Mouse (Mus musculus) adrenal gland, postnatal 36 days (tissue): ENCODE results near the gene Rnf166. TPM values are rescaled to one million over a fixed set of nuclear protein-coding genes. Genes with fewer than 3 reads are reported as not detected.
A peak's percentile ranks its signal among the peaks of the same experiment; 100 is the strongest.

ENCODE experiments used
- DNase-seq, 2 experiments: peaks; one replicate each; pipeline ENCODE4 v3.0.0; 2021; ENCODE audit warnings: mixed read lengths in 1 of 2
- total RNA-seq, 2 experiments: library from RNA; stranded (reverse); gene quantifications; 2 replicates each; pipeline ENCODE4 v1.2.3; 2021

Gene Rnf166
- total RNA-seq, 2 experiments from 2014 or later = 37.3 to 59.9 TPM

DNA sequence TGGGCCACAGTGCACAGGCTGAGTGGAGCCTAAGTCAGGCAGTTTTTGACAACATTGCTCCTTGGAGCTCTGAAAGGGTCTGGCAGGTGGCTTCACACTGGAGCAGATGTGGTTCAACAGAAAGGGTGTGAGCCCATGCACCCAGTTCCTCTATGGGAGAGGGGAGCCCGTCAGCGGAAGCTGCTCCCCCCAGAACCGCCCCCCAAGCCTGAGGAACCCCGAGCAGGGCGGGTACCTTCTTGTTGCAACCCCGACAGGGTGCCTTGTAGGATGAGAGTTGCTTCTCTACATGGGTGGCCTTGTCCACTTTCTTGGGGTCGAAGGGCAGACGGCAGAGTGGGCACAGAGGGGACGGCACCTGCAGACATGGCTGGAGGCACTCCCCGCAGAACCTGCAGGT is 5.9 kb downstream of the Rnf166 start:
- no peak for DNase-seq

- no peak for DNase-seq
Observed at GRCm38 (mm10) chr8:122469407-122469806, 6.5 kb downstream of the Rnf166 start.

DNA sequence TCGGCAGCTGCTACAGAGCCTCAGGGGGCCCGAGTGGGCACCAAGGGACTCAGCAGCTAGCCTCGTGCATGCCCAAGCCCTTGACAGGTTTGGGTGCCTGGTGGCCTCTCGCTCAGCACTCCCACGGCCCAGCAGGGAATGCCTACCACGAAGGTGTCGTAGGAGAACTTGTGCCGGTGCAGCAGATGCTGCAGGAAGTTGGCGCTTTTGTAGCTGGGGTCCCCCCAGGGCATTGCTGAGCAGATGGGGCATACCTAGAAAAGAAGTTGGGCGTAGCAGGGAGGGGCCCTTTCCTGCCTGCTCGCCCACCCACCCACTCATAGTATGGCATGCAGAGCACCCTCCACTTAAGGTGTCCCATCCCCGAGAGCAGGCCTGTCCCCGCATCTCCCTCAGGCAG is 8.0 kb downstream of the Rnf166 start:
- no peak for DNase-seq

GRCm38 (mm10) chr8:122464985-122465384 is 10.9 kb downstream of the Rnf166 start:
- DNase-seq = peak in 1 of 2 experiments; percentile 60

DNA sequence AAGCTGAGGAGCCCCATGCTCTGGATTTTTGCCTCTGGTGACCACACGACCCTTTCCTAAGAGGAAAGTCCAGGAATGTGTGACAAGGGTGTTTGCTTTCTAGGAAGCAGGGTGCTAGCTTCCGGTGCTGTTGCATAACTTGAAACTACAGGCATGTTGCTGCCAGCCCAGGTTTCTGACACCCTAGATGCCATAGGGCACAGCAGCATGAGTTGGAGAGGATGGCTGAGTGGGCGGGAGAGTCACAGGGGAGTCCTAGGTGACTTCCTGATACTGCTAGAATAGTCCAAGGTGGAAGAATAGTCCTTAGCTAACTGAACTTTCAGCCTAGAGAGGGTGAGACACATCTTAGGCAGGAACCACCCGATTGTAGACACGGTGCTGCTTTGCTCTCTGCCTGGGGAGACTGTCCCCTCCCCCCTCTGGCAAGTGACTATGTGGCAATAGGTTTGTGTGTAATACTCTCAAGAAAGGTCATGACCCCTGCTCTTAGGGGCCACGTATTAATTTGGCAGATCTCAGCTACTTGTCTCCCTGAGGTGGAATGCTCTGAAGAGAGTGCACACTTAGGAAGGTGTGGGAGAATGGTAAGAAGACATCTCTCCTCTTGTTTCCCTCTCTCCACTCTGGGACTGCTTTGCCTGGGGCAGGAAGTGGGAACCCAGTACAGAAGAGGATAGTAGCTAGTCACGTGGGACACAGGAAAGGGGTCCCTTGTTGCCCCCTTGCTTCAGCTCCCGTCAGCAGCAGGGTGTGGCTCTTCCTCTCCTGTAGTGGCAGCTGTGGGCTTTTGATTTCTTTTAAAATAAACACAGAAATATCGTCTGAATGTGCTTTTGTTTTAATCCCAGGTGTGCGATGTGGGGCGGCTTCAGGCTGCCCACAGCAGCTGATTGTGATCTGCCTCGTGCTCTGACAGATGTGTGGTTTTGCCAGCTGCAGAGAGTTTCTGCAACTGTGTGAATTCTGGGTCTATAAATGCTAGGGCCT is 11.9 kb downstream of the Rnf166 start:
- no peak for DNase-seq

DNA sequence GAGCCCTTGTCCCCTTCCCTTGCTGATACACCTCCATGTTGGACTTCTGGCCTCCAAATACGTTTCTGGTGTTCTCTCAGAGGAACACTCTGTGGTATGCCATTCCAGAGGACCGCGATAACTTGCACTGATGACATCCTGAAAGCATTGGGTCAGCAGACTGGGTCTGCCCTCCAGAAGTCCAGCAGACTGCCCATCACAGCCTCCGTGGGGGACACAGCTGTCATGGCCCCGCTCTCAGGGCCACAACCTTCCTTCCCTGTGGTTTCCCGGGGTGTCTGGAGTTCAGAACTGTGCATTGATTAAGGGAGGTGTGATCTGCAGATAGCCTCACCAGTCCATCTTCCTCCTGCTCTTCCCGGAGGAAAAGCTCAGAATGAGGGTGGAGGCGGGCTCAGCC is 13.4 kb downstream of the Rnf166 start:
- no peak for DNase-seq

- no peak for DNase-seq
Observed at GRCm38 (mm10) chr8:122461473-122462148, 14.3 kb downstream of the Rnf166 start.

DNA sequence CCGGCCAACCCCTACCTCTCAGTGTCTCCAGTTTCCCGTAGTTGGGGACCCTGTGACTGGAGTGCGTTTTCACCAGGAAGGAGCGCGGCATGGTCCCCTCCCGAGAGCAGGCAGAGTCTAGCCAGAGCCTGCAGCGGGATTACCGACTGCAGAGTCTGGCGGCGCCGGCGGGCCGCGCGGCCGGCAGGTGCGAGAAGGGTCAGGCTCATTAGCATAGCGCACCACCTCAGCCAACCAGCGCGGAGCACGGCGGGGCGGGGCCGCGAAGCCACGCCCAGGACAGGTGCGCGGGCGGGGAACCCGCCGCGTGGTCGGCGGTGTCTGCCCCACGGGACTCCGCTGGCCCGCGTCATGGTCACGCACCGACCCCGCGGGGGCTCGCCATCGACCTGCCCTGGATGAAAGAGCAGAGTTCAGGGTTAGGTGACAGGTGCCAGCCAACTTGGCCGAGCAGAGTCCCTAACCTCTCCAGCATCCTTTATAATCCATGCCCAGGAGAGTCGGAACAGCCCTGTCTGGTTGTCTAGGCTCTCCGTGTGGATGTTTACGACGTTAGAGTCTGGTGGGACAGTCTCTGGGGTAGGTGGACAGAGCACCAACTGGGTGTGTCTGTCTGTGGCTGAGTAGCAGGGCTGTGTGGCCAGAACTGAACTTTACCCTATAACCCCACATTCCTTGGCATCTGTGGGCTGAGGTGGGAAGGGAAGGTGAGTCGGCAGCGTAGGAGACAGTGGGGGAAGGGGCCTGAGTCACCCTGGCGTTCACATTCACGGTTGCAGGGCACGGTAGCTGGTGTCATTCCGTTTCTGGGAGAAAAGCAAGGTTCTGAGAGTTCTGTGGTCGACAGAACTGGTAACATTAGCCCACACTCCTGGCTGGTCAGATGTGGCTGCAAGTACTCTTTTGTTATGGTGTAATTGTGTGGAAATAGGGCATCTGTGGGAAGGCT is 15.1 kb downstream of the Rnf166 start, which contains the start of gene Snai3:
Gene Snai3 (minus strand): TSS at position 210 of the 949 bp plus-strand sequence.
- peak; percentile 50 to 68 for DNase-seq

GRCm38 (mm10) chr8:122459990-122460389 is 15.9 kb downstream of the Rnf166 start:
- no peak for DNase-seq

DNA sequence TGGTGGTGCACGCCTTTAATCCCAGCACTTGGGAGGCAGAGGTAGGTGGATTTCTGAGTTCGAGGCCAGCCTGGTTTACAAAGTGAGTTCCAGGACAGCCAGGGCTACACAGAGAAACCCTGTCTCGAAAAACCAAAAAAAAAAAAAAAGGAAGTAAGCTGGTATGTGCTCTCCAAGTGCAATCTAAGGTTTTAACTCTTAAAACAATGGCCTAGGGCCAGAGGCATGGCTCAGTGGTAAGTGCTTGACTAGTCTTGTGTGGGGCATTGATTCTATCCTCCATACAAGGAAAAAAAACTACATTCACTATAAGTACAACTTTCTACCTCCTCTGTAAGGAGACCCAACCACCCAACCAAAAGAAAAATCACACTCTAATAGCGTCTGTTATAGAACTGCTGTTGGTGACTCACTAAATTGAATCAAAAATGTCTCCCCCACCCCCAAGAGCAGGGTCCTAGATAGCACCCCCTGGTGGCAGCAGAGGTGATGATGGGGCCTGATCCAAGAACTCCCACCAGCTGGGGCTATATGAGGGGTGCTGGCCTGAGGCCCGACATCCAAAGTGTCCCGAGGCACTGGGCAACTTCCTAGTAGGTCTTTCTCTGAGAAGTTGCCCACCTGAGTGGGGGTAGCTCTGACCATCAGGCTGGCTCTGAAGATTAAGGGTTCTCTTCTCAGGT is 16.5 kb downstream of the Rnf166 start:
- DNase-seq = no peak

DNA sequence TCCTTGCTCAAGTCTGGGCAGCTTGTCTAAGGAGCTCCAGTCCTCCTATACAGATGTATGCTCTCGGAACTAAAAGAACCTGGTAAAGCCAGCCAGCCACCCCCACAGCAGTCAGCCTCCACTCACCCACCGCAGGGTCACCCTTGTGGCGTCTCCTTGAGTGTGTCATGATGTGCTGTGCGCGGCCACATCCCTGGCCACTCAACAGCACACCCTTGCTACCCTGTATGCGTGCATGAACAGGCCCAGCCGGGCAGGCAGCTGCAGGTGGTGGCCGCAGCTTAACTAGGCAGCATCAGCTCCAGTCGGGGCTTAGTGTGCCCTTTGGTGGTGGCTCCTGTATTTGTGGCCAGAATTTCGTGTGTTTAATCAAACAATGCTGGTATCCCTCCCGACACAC is 18.7 kb downstream of the Rnf166 start:
- DNase-seq = no peak

DNA sequence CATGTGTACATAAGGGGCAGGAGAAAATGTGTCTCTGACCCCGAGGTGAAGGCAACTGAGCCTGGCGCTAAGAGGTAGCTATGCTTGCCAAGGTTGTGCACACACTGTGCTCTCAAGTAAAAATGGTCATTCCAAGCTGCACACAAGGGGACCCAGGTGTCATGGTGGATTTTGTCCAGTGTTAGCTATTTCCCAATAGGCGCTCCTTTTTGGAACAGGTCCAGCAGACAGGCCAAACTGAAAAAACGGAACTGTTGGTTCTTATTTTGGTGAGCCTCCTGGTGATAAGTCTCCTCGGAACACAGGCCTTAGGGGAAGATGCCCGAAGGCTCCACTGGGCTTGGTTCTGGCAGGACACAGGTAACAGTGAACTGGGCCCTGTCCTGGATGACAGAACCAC is 21.5 kb downstream of the Rnf166 start:
- DNase-seq = no peak

GRCm38 (mm10) chr8:122452154-122452553 is 23.7 kb downstream of the Rnf166 start:
- DNase-seq = no peak

DNA sequence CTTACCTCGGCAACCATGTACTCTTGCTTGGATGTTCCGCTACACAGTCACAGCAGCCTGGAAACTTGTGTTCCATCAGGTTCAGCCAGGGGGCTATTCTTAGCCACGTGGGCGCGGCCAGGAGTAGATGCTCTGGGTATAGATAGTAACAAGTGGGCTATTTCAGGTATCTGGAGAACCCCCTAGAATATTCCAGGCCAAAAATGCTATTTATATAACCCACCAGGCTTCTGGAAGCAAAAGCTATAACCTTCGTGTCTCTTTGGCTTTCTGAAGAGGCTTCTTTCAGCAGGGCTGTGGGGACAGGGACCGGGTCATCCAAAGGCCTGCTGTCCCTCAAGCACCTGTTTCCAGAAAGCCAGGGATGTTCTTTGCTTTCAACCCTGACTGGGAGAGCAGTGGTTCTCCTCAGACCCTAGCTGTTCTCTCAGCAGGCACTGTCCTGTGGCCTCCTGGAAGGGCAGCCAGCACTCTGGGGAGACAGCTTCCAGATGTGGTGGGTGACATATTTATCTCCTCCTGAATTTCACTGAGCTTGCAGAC is 24.6 kb downstream of the Rnf166 start:
- DNase-seq = no peak

- no peak for DNase-seq
Observed at GRCm38 (mm10) chr8:122445203-122445602, 30.7 kb downstream of the Rnf166 start.

- DNase-seq = peak; percentile 89 to 90
Observed at GRCm38 (mm10) chr8:122444058-122444748, 31.7 kb downstream of the Rnf166 start.

DNA sequence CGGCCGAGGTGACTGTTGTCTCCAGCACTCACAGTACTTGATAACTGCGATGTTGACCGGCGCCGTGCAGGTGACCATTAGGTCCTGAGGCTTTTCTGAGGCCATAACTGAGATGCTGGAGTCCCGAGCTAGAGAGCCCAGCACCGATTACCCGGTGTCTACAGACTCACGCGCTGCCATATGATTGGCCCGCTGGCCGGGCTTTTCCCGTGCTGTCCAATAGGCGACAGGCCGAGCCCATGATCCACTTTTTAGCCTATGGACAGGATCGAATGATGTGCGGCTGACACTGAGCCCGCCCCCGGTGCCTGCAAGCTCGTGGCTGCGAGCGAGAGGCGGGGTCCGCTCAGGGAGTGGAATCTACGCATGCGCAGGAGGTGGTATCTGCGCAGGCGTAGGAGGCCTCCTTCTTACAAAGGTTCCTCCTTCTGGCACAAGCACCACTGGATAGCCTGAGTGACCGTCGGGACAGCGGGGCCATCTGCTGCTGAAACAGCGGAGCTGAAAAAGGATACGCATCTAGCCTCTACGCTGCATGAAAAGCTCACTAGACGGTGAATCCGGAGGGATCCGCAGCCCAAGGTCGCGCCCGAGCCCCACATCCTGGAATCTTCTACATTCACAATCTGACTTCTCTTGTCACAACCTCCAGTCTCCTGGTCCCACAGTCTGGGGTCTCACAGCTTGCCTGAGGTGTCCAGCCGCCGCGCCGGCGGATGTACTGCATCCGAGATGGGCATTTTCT is 32.4 kb downstream of the Rnf166 start, which contains the start of gene Mvd:
Gene Mvd (minus strand): TSS at position 161 of the 745 bp plus-strand sequence.
- peak; percentile 99 for DNase-seq

DNA sequence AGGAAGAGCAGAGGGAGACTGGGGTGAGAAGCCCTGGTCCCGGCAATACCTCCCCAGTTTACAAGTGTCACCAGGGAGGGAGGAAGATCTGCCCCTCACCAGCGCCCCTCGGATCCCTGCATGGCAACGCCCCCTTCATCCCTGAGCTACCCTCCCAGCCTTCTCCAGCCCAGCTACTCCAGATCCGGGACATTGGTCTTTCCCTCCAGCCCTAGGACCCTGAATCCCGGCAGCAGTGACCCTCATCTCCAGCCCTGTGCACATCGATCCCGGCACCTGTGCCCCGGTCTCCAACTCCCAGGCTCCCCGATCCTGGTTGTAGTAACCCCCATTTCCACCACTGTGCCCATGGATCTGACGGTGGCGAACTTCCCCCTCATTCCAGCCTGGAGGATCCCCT is 33.1 kb downstream of the Rnf166 start:
- DNase-seq = no peak

- DNase-seq = no peak
Observed at GRCm38 (mm10) chr8:122442356-122442755, 33.5 kb downstream of the Rnf166 start.

GRCm38 (mm10) chr8:122441326-122441725 is 34.5 kb downstream of the Rnf166 start:
- DNase-seq = no peak
